Mouse (Mus musculus) bone marrow macrophage, adult 2 months (primary cell): ENCODE results near the gene 2310034G01Rik. TPM values are rescaled to one million over a fixed set of nuclear protein-coding genes. Genes with fewer than 3 reads are reported as not detected.

Experiments
- H3K27ac ChIP-seq: 2 replicates; pipeline ENCODE4 v1.5.1; 2012; ENCODE audit warnings: low read depth, low read length; ENCODE audit not compliant: insufficient read depth
- H3K4me1 ChIP-seq: 2 replicates; pipeline ENCODE4 v1.6.1; 2012; ENCODE audit warnings: low read length; ENCODE audit not compliant: control insufficient read depth, insufficient read depth
- H3K4me3 ChIP-seq: 2 replicates; pipeline ENCODE4 v1.5.1; 2012; ENCODE audit warnings: mild to moderate bottlenecking, low read length, moderate library complexity; ENCODE audit not compliant: insufficient read depth
- CTCF ChIP-seq: IDR thresholded peaks from 2 replicates; pipeline ENCODE4 v1.5.1; 2012; ENCODE audit warnings: low read depth, mild to moderate bottlenecking, low read length, moderate library complexity
- POLR2A ChIP-seq: IDR thresholded peaks from 2 replicates; pipeline ENCODE4 v1.6.1; 2012; ENCODE audit warnings: mild to moderate bottlenecking, low read depth, low read length, borderline replicate concordance
- polyA plus RNA-seq: library from polyadenylated mRNA; stranded (reverse); fragments of >200 nt; gene quantifications from 2 replicates; pipeline ENCODE4 v1.2.4, GENCODE M21; 2012; ENCODE audit not compliant: missing spikeins, insufficient read depth, insufficient read length

2310034G01Rik gene
- polyA plus RNA-seq, 1 experiment = 0.67 TPM

DNA sequence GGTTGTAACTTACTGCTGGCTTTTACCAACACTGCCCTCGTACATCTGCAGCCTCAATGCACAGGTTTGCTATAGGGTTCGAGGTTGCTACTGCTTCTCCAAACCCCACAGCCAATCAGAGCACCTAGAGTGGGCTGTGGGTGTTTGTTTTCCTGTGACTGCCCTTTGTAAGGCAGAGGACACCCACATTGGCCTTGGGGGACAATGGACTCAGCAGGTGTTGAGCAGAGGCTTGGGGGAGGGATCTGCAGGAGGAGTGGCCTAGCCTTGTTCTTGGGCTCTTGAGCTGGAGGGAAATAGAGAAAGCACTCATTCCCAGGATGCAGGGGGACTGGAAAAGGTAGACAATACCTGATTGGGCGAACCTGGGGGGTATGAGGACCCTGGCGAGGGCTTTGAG is 8.3 kb upstream of the 2310034G01Rik start:
- peak overlapping the region; percentile 79 for H3K4me3 ChIP-seq
- H3K27ac ChIP-seq = 0 out of 2 replicates have a peak overlapping the region, but pooled peaks have one; percentile 2
- TF ChIP-seq CTCF = no peak
- no peak for TF ChIP-seq POLR2A
- peaks cover 22% of the 10 kb centered on the region for H3K4me1 ChIP-seq

DNA sequence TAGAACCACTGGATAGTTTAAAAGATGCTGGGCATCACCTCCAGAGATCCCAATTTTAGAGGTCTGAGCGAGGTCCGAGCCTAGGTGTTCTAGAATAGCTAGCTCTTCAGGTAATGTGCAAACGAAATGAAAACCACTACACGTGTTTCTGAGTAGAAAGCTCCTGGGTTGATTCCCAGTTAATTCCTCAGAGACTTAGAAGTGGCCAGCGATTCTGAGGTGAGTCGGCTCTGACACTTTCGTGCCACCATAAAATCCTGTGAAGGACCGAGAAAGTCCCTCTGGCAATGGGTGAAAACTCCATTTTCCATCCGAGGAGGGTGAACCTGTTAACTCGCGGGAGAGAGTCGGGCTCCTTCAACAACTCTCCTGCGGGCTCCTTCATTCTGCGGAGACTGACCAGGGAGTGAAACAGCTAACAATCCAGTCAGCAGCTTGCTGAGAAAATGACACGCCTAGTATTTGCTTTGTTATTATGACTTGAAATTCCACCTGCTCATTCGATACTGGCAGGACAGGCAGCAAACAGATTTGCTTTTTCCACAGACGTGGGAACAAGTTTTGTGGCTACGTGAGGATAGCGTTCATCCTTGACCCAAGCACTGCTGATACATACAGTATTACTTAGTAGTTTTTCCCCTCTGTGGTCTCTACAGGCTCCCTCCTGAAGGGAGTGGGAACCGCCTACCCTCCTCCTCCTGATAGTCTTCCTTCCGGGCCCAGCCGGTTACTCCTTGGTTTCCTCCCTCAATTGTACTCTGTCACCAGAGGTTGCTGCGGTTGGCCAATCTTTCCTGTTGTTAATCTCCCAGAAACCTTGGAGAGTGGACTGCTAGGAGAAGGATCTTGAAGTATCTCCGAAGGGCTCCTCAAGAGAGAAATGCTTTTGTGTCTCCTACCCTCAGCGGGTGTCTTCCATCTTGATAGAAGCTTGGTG is 7.5 kb upstream of the 2310034G01Rik start:
- TF ChIP-seq CTCF = no peak
- no peak for TF ChIP-seq POLR2A
- Histone ChIP-seq H3K4me3 (peak overlapping the region; percentile 79), H3K27ac (peak overlapping the region; percentile 32), H3K4me1 (peaks cover 22% of the 10 kb centered on the region)

DNA sequence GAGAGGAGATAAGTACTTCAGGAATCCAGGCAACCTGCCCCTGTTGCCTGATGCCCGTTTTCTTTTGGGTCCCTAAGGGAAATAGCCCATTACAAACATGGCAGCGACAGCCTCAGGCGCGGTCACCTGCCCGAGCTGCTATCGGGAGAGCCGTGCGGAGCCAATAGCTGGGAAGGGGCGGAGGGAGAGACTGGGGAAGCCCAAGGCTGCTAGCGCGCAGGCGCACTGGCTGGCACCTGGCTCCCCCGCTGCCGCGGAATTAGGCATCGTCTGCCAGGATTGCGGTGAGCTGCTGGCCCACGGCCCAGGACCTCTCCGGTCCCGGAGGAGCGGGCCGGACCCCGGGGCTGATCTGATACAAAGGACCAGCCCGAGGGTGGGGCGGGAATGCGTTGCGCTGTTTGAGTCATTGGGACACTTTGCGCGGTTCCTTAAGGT is 6.6 kb upstream of the 2310034G01Rik start:
- Histone ChIP-seq H3K27ac (peak overlapping the region; percentile 26), H3K4me1 (peaks cover 22% of the 10 kb centered on the region), H3K4me3 (peak overlapping the region; percentile 79)

DNA sequence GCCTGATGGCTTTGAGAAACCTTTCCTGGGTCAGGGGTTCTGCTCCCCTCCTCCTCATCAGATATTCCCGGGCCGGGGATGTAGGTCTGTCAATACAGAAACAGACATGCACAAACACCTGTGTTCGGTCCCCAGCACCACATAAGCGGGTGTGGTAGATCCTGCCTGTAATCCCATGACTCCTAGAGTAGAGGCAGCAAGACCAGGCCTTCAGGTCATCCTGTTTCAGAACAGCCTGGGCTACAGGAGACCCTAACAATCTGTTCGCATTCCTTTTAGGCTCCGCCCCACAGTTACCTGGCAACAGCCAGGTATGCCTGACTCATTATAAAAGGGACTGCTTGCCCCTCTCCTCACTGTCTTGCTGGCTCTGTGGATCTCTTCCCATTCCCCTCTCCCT is 552 bp downstream of the 2310034G01Rik start:
- TF ChIP-seq POLR2A (no peak), CTCF (no peak)
- H3K4me3 ChIP-seq = peak overlapping the region; percentile 82
- H3K4me1 ChIP-seq = peaks cover 30% of the 10 kb centered on the region
- H3K27ac ChIP-seq = no peak overlapping the region

More for the DNA sequence above, 6.6 kb upstream of the 2310034G01Rik start:
- TF ChIP-seq POLR2A = no peak
- no peak for TF ChIP-seq CTCF

DNA sequence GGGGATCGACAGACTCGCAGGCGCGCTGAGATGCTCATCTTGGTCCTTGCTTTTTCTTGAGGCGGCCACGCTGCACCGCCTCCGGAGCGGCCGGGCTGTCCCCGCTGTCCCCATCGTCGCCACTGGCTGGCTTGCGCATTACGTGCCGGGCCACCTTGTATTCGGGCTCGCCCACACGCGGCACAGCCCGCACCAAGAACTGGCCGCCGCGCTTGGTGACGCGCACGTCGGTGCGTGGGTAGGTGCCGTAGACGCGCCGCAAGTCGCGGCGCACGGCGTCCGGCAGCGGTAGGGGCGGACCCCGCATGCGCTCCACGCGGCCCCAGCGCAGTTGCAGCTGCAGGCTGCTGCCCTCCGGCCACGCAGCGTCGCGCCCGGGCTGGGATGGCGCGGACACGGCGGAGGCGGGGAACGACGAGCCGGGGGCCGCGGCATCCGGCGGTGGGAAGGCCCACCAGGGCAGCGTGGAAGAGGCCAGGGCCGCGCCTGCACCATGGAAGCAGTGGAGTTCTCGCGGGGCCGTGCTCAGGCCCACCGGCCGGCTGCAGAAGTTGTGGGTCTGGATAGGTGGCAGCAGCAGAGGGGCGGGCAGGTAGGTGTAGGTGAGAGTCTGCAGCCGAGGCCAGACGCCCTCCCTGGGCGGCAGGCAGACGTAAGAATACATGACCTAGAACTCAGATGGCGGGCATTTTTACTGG is 1.2 kb downstream of the 2310034G01Rik start:
- H3K27ac ChIP-seq = peak overlapping the region; percentile 55
- TF ChIP-seq POLR2A (no peak), CTCF (no peak)
- peak overlapping the region; percentile 82 for H3K4me3 ChIP-seq
- H3K4me1 ChIP-seq = peaks cover 34% of the 10 kb centered on the region

DNA sequence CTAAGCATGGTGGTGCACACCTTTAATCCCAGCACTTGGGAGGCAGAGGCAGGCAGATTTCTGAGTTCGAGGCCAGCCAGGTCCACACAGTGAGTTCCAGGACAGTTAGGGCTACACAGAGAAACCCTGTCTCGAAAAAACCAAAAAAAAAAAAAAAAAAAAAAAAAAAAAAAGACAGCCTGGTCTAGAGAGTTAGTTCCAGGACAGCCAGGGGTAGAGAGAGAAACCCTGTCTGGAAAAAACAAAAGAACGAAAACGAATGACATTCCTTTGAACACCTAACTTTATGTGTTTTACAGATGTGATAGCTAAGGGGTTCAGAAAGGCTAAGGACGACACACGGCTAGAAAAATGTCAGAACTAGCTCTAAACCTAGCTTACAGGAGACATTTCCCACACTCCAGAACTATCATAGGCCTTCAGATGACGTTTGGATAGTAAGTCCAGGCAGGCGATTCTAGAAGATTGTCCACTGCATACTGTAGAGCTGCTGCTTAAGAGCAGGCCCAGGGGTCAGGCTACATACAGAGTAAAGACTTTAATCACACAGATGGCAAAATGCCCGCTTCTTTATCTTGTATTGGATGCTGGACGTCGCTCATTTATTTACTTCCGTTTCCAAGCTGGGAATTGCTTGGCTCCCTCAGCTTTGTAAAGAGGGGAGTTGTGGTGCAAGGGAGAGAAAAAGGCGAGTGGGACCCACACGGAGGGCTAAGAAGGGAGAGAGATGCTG is 2.0 kb downstream of the 2310034G01Rik start:
- TF ChIP-seq CTCF (no peak), POLR2A (no peak)
- H3K4me1 ChIP-seq = peaks cover 38% of the 10 kb centered on the region
- peak overlapping the region; percentile 55 for H3K27ac ChIP-seq
- peak overlapping the region; percentile 82 for H3K4me3 ChIP-seq

DNA sequence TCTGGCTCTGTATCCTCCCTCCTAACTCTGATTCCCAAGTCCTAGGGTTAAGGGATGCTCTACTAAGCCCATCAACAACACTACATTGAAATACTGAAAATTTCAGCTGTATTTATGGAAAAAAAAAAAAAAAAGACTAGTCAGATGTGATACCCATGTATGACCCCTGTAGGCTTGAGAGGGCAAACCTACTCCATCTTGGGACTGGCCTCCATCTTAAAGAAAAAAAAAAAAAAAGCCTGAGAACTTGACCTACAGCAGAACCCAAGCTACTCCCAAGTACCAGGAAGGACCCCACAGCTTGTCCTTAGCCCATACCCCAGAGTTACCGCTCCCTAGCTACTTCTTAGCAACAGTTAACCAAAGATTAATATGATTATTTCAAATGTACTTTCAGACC is 3.0 kb downstream of the 2310034G01Rik start:
- peaks cover 38% of the 10 kb centered on the region for H3K4me1 ChIP-seq
- H3K27ac ChIP-seq = no peak overlapping the region
- TF ChIP-seq POLR2A (no peak), CTCF (no peak)
- no peak overlapping the region for H3K4me3 ChIP-seq

DNA sequence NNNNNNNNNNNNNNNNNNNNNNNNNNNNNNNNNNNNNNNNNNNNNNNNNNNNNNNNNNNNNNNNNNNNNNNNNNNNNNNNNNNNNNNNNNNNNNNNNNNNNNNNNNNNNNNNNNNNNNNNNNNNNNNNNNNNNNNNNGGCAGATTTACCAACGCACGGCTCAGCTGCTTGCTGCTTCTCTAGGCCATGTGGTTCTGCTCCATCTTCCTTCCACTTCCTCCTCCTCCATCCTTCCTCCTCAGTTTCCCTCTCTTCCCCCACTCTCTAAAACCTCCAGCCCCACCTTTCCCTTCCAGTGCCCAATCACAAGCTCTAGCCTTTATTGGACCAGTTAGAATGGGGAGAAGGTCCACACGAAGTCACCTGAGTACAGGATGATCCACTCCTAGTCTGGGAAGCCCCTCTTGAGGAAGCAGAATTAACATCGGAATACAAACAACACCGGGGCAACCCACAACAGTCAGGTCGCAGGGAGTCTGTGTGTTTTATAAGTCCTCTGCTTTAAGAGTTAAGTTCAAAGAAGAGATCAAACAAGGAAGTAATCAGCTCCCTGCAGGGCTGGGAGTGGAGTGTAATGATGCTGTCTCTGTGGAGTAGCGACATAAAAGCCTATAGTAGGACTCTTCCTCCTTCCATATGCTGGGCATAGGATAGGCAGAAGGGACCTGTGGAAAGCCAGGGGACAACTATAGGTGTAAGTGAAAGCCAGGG is 5.2 kb downstream of the 2310034G01Rik start:
- Histone ChIP-seq H3K27ac (no peak overlapping the region), H3K4me3 (no peak overlapping the region), H3K4me1 (peaks cover 42% of the 10 kb centered on the region)
- TF ChIP-seq CTCF = no peak
- TF ChIP-seq POLR2A = no peak

DNA sequence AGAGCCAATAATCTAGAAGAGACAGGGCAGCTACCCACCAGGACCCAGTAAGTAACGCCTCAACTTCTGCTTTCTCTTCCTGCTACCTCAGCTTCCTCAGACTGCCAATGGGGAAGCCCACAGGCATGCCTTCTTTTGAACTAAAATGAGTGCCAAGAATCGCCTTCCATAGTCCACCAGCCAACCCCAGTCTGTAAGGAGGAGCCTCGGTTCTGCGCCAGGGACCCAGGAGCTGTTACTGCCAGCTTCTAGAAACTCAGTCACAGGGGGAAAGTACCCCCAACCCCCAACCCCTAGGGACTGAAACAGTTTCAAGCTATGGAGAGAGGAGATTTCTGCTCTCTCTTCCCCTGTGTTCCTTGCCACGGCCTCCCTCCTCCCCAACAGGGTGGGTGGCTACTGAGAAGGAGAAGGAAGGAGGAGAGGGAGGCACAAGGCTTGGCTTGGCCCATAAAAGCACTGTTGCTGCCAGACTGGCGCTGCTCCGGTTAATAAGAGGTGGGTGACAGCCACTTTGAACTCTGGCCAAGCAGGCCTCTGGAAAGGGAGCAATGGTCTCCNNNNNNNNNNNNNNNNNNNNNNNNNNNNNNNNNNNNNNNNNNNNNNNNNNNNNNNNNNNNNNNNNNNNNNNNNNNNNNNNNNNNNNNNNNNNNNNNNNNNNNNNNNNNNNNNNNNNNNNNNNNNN is 10.7 kb downstream of the 2310034G01Rik start:
- peak overlapping the region; percentile 99 for H3K27ac ChIP-seq
- TF ChIP-seq POLR2A = peak; percentile 37; the same call in 1 of the 2 replicates
- TF ChIP-seq CTCF = no peak
- peak overlapping the region; percentile 57 for H3K4me3 ChIP-seq
- H3K4me1 ChIP-seq = peaks cover 29% of the 10 kb centered on the region
